23 mouse cellular contexts compared by ENCODE assay signal in genomic region chr1:73184477-73184876, GRCm38 (mm10).
"Had no signal": no experiment of that assay in that cellular context is flagged by ENCODE, and none has a peak within 500 bp of the region (broad histone marks: within the 10 kb centered on the region; RNA-seq: fewer than 3 reads in every experiment).

No protein-coding gene starts in this region.

- H3K9me3 ChIP-seq: heart, embryonic 10.5 days; heart, embryonic 12.5 days; hindbrain, embryonic 13.5 days; hindbrain, embryonic 15.5 days; intestine, embryonic 15.5 days; limb, embryonic 10.5 days; limb, embryonic 12.5 days had no signal

- H3K4me3 ChIP-seq: heart, embryonic 10.5 days; heart, embryonic 12.5 days; hindbrain, embryonic 13.5 days; hindbrain, embryonic 15.5 days; intestine, embryonic 15.5 days; layer of hippocampus, adult 2 months; left cerebral cortex, adult 2 months; limb, embryonic 10.5 days; limb, embryonic 12.5 days had no signal

- H3K4me2 ChIP-seq: heart, embryonic 12.5 days; hindbrain, embryonic 13.5 days; hindbrain, embryonic 15.5 days; intestine, embryonic 15.5 days; limb, embryonic 12.5 days had no signal

- ATAC-seq: forebrain, embryonic 16.5 days; hindbrain, postnatal 0 days; intestine, embryonic 15.5 days; intestine, postnatal 0 days had no signal

- H3K4me1 ChIP-seq: heart, embryonic 10.5 days; heart, embryonic 12.5 days; hindbrain, embryonic 13.5 days; hindbrain, embryonic 15.5 days; intestine, embryonic 15.5 days; limb, embryonic 10.5 days; limb, embryonic 12.5 days had no signal

- H3K27ac ChIP-seq: heart, embryonic 10.5 days; hindbrain, embryonic 13.5 days; hindbrain, embryonic 15.5 days; hindbrain, postnatal 0 days; intestine, embryonic 15.5 days; layer of hippocampus, adult 2 months; left cerebral cortex, adult 2 months; limb, embryonic 10.5 days; limb, embryonic 12.5 days had no signal

- DNase-seq: gastrocnemius, postnatal 14 days; gastrocnemius, postnatal 36 days; heart, adult 18-20 months; heart, postnatal 14 days; heart, postnatal 36 days; kidney, adult 18-20 months; kidney, adult 8-10 months; kidney, postnatal 10 days; kidney, postnatal 25 days; kidney, postnatal 4 days; liver had no signal

- H3K27me3 ChIP-seq: heart, embryonic 12.5 days; hindbrain, embryonic 13.5 days; hindbrain, embryonic 15.5 days; intestine, embryonic 15.5 days; limb, embryonic 12.5 days had no signal

- H3K9ac ChIP-seq: heart, embryonic 12.5 days; hindbrain, embryonic 13.5 days; hindbrain, embryonic 15.5 days; intestine, embryonic 15.5 days; limb, embryonic 12.5 days had no signal

- H3K36me3 ChIP-seq: heart, embryonic 10.5 days; heart, embryonic 12.5 days; hindbrain, embryonic 13.5 days; hindbrain, embryonic 15.5 days; intestine, embryonic 15.5 days; limb, embryonic 10.5 days; limb, embryonic 12.5 days had no signal
